Mouse (Mus musculus) heart, postnatal 14 days (tissue): ENCODE results near the gene BC049715. TPM values are rescaled to one million over a fixed set of nuclear protein-coding genes. Genes with fewer than 3 reads are reported as not detected.

Source experiments
- DNase-seq, 2 experiments: peaks; one replicate each; pipeline ENCODE4 v3.0.0; 2021 to 2022
- intact Hi-C: fragments of 180-260 bp; cut with DNase I; formaldehyde crosslinking; loops from one replicate; pipeline ENCODE4 v1.15.1; 2025
- total RNA-seq, 2 experiments: library from RNA; stranded (reverse); gene quantifications; 2 replicates each; pipeline ENCODE4 v1.2.3; 2021

Gene BC049715
- total RNA-seq, 2 experiments from 2014 or later = 1.0 to 1.3 TPM

GRCm38 (mm10) chr6:136807395-136808013 lies 19.9 kb upstream of the BC049715 start:
- intact Hi-C loops = no loop called here
- DNase-seq = no peak

- intact Hi-C loops = no loop called here
- DNase-seq = peak; percentile 99
These were observed 19.4 kb upstream of the BC049715 start, which contains the start of gene H2afj for GRCm38 (mm10) chr6:136808014-136808417. Gene H2afj (plus strand): TSS chr6:136808244.

GRCm38 (mm10) chr6:136808631-136809046 lies 18.8 kb upstream of the BC049715 start:
- DNase-seq = peak in 1 of 2 experiments; percentile 43
- intact Hi-C loops = no loop called here

- intact Hi-C loops = no loop called here
- peak in 1 of 2 experiments; percentile 43 for DNase-seq
These were observed 18.3 kb upstream of the BC049715 start for GRCm38 (mm10) chr6:136809077-136809476.

GRCm38 (mm10) chr6:136809673-136810072 lies 17.8 kb upstream of the BC049715 start:
- intact Hi-C loops = no loop called here
- no peak for DNase-seq

- intact Hi-C loops = no loop called here
- no peak for DNase-seq
These were observed 16.2 kb upstream of the BC049715 start for GRCm38 (mm10) chr6:136811196-136811595.

- intact Hi-C loops = no loop called here
- DNase-seq = peak in 1 of 2 experiments; percentile 32
These were observed 14.3 kb upstream of the BC049715 start for GRCm38 (mm10) chr6:136813117-136813516.

GRCm38 (mm10) chr6:136815381-136815780 lies 12.0 kb upstream of the BC049715 start:
- no peak for DNase-seq
- intact Hi-C loops = no loop called here

- no peak for DNase-seq
- intact Hi-C loops = no loop called here
These were observed 10.6 kb upstream of the BC049715 start for GRCm38 (mm10) chr6:136816826-136817225.

- no peak for DNase-seq
- intact Hi-C loops = no loop called here
These were observed 9.9 kb upstream of the BC049715 start for GRCm38 (mm10) chr6:136817549-136817948.

GRCm38 (mm10) chr6:136820381-136820780 lies 7.0 kb upstream of the BC049715 start:
- intact Hi-C loops = loop anchor here (10.0 kb wide), 1 partner anchor 924 kb away; no protein-coding TSS in a partner anchor
- no peak for DNase-seq

GRCm38 (mm10) chr6:136821086-136821485 lies 6.3 kb upstream of the BC049715 start:
- intact Hi-C loops = loop anchor here (10.0 kb wide), 1 partner anchor 924 kb away; no protein-coding TSS in a partner anchor
- DNase-seq = no peak

- intact Hi-C loops = loop anchor here (10.0 kb wide), 1 partner anchor 920 kb away; no protein-coding TSS in a partner anchor
These were observed 2.4 kb upstream of the BC049715 start for GRCm38 (mm10) chr6:136824987-136825386.

GRCm38 (mm10) chr6:136827116-136827515 lies 310 bp upstream of the BC049715 start:
- intact Hi-C loops = loop anchor here (10.0 kb wide), 1 partner anchor 918 kb away; no protein-coding TSS in a partner anchor

More at GRCm38 (mm10) chr6:136824987-136825386, 2.4 kb upstream of the BC049715 start:
- DNase-seq = no peak

GRCm38 (mm10) chr6:136827881-136828561 lies 595 bp downstream of the BC049715 start, which contains the start of gene Wbp11:
Gene Wbp11 (minus strand): TSS chr6:136828233.
- intact Hi-C loops = loop anchor here (10.0 kb wide), 1 partner anchor 917 kb away; no protein-coding TSS in a partner anchor
- DNase-seq = peak; percentile 94 to 97

More at GRCm38 (mm10) chr6:136827116-136827515, 310 bp upstream of the BC049715 start:
- no peak for DNase-seq

- intact Hi-C loops = loop anchor here (10.0 kb wide), 1 partner anchor 916 kb away; no protein-coding TSS in a partner anchor
- DNase-seq = no peak
These were observed 1.3 kb downstream of the BC049715 start for GRCm38 (mm10) chr6:136828681-136829080.

GRCm38 (mm10) chr6:136831712-136832111 lies 4.3 kb downstream of the BC049715 start:
- DNase-seq = no peak
- intact Hi-C loops = loop anchor here (2.0 kb wide), 1 partner anchor 27 kb away; the partner anchor contains the start of gene Hist4h4

- intact Hi-C loops = no loop called here
- DNase-seq = no peak
These were observed 7.9 kb downstream of the BC049715 start, which contains the start of gene Smco3 for GRCm38 (mm10) chr6:136835352-136835751. Gene Smco3 (minus strand): TSS chr6:136835452.

GRCm38 (mm10) chr6:136837323-136837722 lies 9.9 kb downstream of the BC049715 start:
- intact Hi-C loops = no loop called here
- no peak for DNase-seq

- no peak for DNase-seq
- intact Hi-C loops = no loop called here
These were observed 17.5 kb downstream of the BC049715 start for GRCm38 (mm10) chr6:136844903-136845302.
